Mouse (Mus musculus) forebrain, postnatal 0 days (tissue): ENCODE results near the gene A530084C06Rik. TPM values are rescaled to one million over a fixed set of nuclear protein-coding genes. Genes with fewer than 3 reads are reported as not detected.

ENCODE experiments used
- ATAC-seq: fragments of 200-750 bp; cut with Nextera tagmentation; 2 replicates; pipeline ENCODE4 v1.8.0; 2017; ENCODE audit warnings: mild to moderate bottlenecking, moderate library complexity
- DNase-seq: peaks from one replicate; pipeline ENCODE4 v3.0.0-alpha.2; 2015
- H3K27ac ChIP-seq: fragments of 300-500 bp; sonication (generic); 2 replicates; pipeline ENCODE4 v1.5.1; 2014; ENCODE audit warnings: low read depth, mild to moderate bottlenecking, antibody characterized with exemption, low read length, moderate library complexity, mixed read lengths
- H3K27me3 ChIP-seq: fragments of 300-500 bp; sonication (generic); 2 replicates; pipeline ENCODE4 v1.6.1; 2014; ENCODE audit warnings: mild to moderate bottlenecking, low read length, mixed read lengths; ENCODE audit not compliant: insufficient read depth
- H3K36me3 ChIP-seq: fragments of 300-500 bp; sonication (generic); 2 replicates; pipeline ENCODE4 v1.6.1; 2014; ENCODE audit warnings: mild to moderate bottlenecking, moderate library complexity; ENCODE audit not compliant: insufficient read depth
- H3K4me1 ChIP-seq: fragments of 300-500 bp; sonication (generic); 2 replicates; pipeline ENCODE4 v1.6.1; 2014; ENCODE audit warnings: antibody characterized with exemption; ENCODE audit not compliant: insufficient read depth
- H3K4me2 ChIP-seq: fragments of 300-500 bp; sonication (generic); 2 replicates; pipeline ENCODE4 v1.6.1; 2014; ENCODE audit warnings: low read depth, mild to moderate bottlenecking, moderate library complexity
- H3K4me3 ChIP-seq: fragments of 300-500 bp; sonication (generic); 2 replicates; pipeline ENCODE4 v1.5.1; 2014; ENCODE audit warnings: low read depth, low read length, mixed read lengths
- H3K9ac ChIP-seq: fragments of 300-500 bp; sonication (generic); 2 replicates; pipeline ENCODE4 v1.6.1; 2014; ENCODE audit warnings: mild to moderate bottlenecking
- H3K9me3 ChIP-seq: fragments of 300-500 bp; sonication (generic); 2 replicates; pipeline ENCODE4 v1.6.1; 2016; ENCODE audit warnings: low read length
- CTCF ChIP-seq: sonication (generic); IDR thresholded peaks from 2 replicates; pipeline ENCODE4 v1.5.1; 2016; ENCODE audit warnings: antibody characterized with exemption, control low read depth, low read depth
- WGBS: fragments of 180-500 bp; shearing (Covaris S2); extraction: QIAGEN DNeasy Blood & Tissue Kit; methylation state at CpG from one replicate; pipeline ENCODE4 v1.1.7; 2014; 5-methylcytosine and 5-hydroxymethylcytosine counted together
- polyA plus RNA-seq: library from polyadenylated mRNA; unstranded; fragments of >200 nt; fragmentation: Nextera tagmentation; extraction: Ambion mirVana; gene quantifications from 2 replicates; pipeline ENCODE4 v1.2.1, GENCODE M21; 2015
- total RNA-seq: library from RNA; depleted of rRNA; stranded (reverse); fragments of >200 nt; gene quantifications from 2 replicates; pipeline ENCODE4 v1.2.3, GENCODE M21; 2014

A530084C06Rik gene
- total and polyA plus RNA-seq, 2 experiments from 2014 or later, result 2.8 TPM; not detected in 1

DNA sequence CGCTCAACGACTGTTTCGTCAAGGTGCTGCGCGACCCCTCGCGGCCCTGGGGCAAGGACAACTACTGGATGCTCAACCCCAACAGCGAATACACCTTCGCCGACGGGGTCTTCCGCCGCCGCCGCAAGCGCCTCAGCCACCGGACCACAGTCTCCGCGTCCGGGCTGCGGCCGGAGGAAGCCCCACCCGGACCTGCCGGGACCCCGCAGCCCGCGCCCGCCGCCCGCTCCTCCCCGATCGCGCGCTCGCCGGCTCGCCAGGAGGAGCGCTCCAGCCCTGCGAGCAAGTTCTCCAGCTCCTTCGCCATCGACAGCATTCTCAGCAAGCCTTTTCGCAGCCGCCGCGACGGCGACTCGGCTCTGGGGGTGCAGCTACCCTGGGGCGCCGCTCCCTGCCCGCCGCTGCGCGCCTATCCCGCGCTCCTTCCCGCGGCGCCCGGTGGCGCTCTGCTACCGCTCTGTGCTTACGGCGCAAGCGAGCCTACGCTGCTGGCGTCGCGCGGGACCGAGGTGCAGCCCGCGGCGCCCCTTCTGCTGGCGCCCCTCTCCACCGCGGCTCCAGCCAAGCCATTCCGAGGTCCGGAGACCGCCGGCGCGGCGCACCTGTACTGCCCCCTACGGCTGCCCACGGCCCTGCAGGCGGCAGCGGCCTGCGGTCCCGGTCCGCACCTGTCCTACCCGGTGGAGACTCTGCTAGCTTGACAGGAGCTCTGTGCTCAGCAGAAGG, 449 bp upstream of the A530084C06Rik start:
- Histone ChIP-seq H3K4me1 (peaks cover 9% of the 10 kb centered on the region; the same call in 1 of the 2 replicates), H3K4me3 (peak overlapping the region; percentile 46), H3K9ac (peak overlapping the region; percentile 48), H3K4me2 (peak overlapping the region; percentile 98), H3K27ac (peak overlapping the region; percentile 45; the same call in 1 of the 2 replicates), H3K36me3 (no peaks in the 10 kb centered on the region), H3K9me3 (no peaks in the 10 kb centered on the region), H3K27me3 (peaks cover 86% of the 10 kb centered on the region)
- WGBS, result under 1% methylated on average over 90 of the region's 92 CpGs
- peak; percentile 67 for TF ChIP-seq CTCF
- ATAC-seq, result peak; percentile 52
- peak; percentile 34 for DNase-seq

DNA sequence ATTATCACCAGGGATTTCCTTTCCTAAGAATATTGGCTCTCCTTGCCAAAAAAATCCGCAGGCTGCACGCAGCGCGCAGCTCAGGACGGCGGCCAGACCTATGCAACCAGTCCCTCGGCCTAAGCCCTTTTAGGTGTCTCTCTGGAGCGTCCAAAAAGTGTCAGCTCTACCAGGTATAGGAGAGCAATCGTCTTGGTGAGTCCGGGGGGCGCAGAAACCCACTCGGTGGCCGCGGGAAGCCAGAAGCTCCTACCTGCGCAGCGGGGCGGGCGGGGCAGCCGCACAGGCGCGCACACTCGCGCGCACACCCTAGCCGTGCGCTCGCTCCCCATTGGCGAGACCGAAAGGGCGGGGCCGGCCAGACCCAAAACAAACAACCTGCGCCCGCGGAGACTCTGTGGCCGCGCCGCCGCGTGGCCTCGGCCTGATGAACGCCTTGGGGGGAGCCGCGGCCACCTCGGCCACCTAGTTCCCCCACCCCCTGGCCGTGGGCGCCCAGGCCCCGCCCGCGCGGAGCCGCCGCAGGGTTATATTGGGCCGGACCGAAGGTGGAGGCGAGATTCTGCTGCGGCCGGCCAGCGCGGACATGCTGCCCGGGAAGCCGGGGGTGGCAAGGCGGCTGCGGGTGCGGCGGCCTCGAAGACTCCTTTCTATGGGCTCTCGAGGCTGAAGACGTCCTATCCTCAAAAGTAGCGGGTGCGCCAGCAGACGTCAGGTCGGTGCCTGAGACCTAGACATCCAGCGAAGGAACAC, 1.2 kb downstream of the A530084C06Rik start:
- Histone ChIP-seq H3K4me3 (peak overlapping the region; percentile 46), H3K4me1 (peaks cover 9% of the 10 kb centered on the region; the same call in 1 of the 2 replicates), H3K27ac (no peak overlapping the region), H3K27me3 (peaks cover 86% of the 10 kb centered on the region), H3K9ac (peak overlapping the region; percentile 48), H3K4me2 (peak overlapping the region; percentile 98), H3K36me3 (no peaks in the 10 kb centered on the region), H3K9me3 (no peaks in the 10 kb centered on the region)
- under 1% methylated on average over 68 of the region's 73 CpGs for WGBS
- TF ChIP-seq CTCF, result no peak
- ATAC-seq (peak; percentile 3; the same call in 1 of the 2 replicates), DNase-seq (no peak)

DNA sequence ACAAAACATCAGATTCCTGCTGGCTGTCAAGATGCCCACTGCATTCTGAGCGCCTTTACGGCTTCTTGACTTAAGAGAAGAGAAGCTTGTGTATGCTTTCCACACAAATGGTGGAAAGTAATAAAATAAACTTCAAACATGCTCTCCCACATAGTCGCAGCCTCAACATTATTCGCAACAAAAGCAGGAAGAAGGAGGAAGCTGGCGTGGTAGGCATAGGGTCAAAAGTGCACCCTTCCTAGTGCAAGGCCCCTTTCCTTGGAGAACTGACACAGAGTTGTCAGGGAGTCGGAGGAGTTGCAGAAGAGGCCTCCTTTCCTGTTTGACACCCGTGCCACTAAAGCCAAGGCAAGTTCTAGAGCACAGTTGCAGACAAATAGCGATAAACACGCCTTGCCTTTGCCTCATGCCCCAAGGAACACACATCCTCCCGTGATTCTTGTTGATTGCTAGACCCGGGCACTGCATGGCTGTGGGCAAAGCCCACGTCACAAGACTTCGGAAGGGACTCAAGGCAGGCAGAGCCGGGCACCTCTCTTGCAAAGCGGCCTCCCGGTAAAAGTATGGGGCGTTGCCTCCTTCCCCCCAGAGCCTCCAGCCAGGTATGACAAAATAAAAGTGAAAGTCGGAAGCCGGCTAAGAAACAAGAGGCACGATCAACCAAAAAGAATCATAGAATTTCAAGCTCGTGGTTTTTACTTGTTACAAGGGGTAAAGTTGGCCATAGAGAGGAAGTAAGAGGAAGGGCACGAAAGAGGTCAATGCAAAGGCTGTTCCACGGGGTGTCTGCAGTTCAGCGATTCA, 2.0 kb downstream of the A530084C06Rik start:
- TF ChIP-seq CTCF, result no peak
- Histone ChIP-seq H3K36me3 (no peaks in the 10 kb centered on the region), H3K4me1 (peaks cover 9% of the 10 kb centered on the region; the same call in 1 of the 2 replicates), H3K9ac (no peak overlapping the region), H3K27ac (no peak overlapping the region), H3K4me2 (peak overlapping the region; percentile 98), H3K27me3 (peaks cover 78% of the 10 kb centered on the region), H3K9me3 (no peaks in the 10 kb centered on the region), H3K4me3 (peak overlapping the region; percentile 46)
- DNase-seq (no peak), ATAC-seq (no peak)
- WGBS, result 9% methylated on average over 24 of the region's 24 CpGs

DNA sequence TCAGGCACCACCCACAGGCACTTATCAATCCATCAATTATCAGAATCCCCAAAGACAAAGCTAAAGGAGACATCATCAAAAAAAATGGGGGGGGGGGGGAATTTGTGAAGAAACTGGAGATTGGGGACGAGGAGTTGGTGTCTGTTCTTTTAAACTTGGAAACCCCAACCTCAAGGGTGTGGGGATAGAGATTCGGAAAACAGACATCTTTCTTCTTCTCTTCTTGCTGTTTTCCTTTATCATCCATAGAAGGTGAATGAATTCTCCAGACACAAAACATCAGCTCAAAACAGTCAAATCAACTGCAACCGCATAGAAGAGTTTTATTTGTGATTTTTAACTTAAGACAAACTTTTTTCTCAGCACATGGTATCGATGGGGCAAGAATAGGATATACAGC, 3.3 kb downstream of the A530084C06Rik start, which contains the start of gene Foxq1:
Gene Foxq1, plus strand, starts transcription at position 301 of the 400 bp plus-strand sequence.
- no peak within 1 kb of the TSS for H3K4me3 ChIP-seq
- peaks cover 9% of the 10 kb centered on the region; the same call in 1 of the 2 replicates for H3K4me1 ChIP-seq
- H3K27me3 ChIP-seq, result peaks cover 65% of the 10 kb centered on the region
- TF ChIP-seq CTCF, result no peak
- WGBS, result 69% methylated on average over 4 of the region's 4 CpGs
- ATAC-seq (no peak), DNase-seq (no peak)
- H3K9ac ChIP-seq, result no peak within 1 kb of the TSS
- H3K4me2 ChIP-seq, result no peak within 1 kb of the TSS
- H3K27ac ChIP-seq, result no peak within 1 kb of the TSS
- H3K9me3 ChIP-seq, result no peaks in the 10 kb centered on the region
- H3K36me3 ChIP-seq, result no peaks in the 10 kb centered on the region

DNA sequence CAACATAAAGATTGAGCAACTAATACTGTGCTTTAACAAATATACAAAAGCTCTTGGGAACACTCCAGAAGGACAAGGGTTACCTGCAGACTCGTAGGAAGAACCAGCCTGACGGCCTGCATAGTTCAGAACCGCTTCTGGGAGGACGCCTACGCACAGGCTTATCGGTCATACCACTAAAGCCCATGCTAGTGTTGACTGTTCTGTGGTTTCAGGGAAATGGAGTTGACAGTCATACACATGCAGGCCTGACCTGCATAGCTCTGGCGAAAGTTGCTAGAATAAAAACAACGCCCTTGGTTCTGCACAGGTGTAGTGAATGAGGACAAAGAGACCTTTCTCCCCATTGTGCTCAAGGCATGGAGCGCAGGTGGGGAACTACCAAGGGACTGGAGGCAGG, 11.5 kb downstream of the A530084C06Rik start:
- Histone ChIP-seq H3K4me1 (no peaks in the 10 kb centered on the region), H3K9me3 (no peaks in the 10 kb centered on the region), H3K4me2 (no peak overlapping the region), H3K4me3 (no peak overlapping the region), H3K27ac (no peak overlapping the region), H3K27me3 (no peaks in the 10 kb centered on the region), H3K9ac (no peak overlapping the region), H3K36me3 (no peaks in the 10 kb centered on the region)
- DNase-seq (no peak), ATAC-seq (no peak)
- TF ChIP-seq CTCF, result no peak
- WGBS, result 90% methylated on average over 9 of the region's 9 CpGs

DNA sequence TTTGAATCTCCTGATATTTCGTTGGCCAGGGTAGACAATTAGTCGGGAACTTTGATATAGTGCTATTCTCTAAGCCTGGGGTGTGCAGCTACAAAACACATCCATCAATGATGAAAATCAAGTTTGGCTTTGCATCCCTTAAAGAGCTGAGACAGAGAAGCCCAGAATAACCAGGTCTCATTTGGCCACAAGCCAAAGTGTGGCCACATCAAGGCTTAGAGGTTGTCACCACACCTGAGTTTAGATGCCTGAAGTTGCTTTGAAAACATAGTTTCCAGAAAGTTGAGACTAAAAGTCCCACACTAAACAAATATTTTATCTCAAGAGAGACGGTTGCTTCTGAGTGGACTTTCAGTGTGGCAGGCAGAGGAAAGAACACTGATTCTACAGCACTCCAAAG, 11.9 kb downstream of the A530084C06Rik start:
- ATAC-seq (no peak), DNase-seq (no peak)
- H3K9ac ChIP-seq, result no peak overlapping the region
- H3K27ac ChIP-seq, result no peak overlapping the region
- TF ChIP-seq CTCF, result no peak
- H3K4me3 ChIP-seq, result no peak overlapping the region
- no peak overlapping the region for H3K4me2 ChIP-seq
- H3K27me3 ChIP-seq, result no peaks in the 10 kb centered on the region
- 87% methylated on average over 3 of the region's 3 CpGs for WGBS
- H3K4me1 ChIP-seq, result no peaks in the 10 kb centered on the region
- H3K36me3 ChIP-seq, result no peaks in the 10 kb centered on the region
- no peaks in the 10 kb centered on the region for H3K9me3 ChIP-seq
